Mouse (Mus musculus) MEL-GATA-1-ER (cell line): ENCODE results near the gene Gm29094.
"Not testable (repeated sequence)": the region's sequence is repeated elsewhere in the genome, so short reads cannot be mapped to it uniquely, and the experiment has no call there.

Experiments
- DNase-seq: peaks from one replicate; pipeline ENCODE4 v3.0.0-alpha.2; 2012; ENCODE audit warnings: low read depth; ENCODE audit errors: extremely low read depth

Gene Gm29094

DNA sequence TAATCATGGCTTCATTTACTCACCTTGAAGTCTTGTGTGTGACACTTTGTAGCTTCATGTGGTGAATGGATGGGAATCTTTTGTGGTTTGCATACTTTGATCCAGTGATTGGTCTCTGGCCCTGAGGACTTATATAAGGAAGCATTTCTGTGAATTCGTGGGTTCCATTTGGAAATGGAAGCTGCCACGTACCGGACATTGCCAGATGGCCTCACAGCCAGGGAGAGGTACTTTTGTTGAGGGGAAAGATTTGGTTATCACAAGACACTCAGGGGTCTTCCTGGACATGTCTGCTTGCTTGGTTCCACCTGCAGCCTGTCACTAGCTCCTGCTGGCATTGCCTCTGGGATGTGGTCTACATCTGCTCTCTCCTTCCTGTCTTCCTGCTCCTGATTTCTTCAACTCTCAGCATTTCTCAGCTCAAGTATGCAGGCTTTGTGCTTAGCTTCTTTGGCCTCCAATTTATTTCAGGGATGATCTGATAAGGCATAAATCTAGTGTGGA lies 41.4 kb downstream of the Gm29094 start:
- DNase-seq: not testable (repeated sequence)

DNA sequence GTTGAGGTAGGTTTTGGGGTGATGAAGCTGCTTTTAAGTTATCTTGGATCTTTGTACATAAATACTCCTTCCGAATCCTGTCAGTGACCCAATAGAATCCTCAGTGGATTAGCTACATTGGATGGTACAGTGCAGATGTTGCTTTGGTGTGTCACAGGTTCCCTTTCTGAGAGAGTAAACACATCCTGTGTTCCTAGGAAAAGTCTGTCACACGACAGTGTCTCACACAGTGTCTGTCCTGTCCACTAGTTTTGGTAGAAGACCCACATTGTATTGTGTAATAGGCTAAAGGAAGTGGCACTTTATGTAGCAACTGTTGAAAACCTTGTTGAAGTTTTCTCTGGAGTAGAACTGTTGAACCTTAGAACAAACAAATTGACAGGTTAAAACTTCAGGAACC lies 54.2 kb downstream of the Gm29094 start:
- no peak for DNase-seq

- DNase-seq: peak; percentile 8
Observed at GRCm38 (mm10) chr9:89256556-89257335, 57.6 kb downstream of the Gm29094 start.

GRCm38 (mm10) chr9:89263968-89264367 lies 64.8 kb downstream of the Gm29094 start:
- no peak for DNase-seq

- DNase-seq: no peak
Observed at GRCm38 (mm10) chr9:89264571-89264970, 65.4 kb downstream of the Gm29094 start.
